Mouse (Mus musculus) intestine, embryonic 16.5 days (tissue): ENCODE measurements around the gene Cep290. TPM values are rescaled to one million over a fixed set of nuclear protein-coding genes. Genes with fewer than 3 reads are reported as not detected.

Experiments used
- ATAC-seq: fragments of 200-750 bp; cut with Nextera tagmentation; 2 replicates; pipeline ENCODE4 v1.8.0; 2017; ENCODE audit warnings: moderate TSS enrichment, moderate library complexity
- H3K27ac ChIP-seq: fragments of 300-500 bp; sonication (generic); 2 replicates; pipeline ENCODE4 v1.5.1; 2014; ENCODE audit warnings: mild to moderate bottlenecking, low read length
- H3K27me3 ChIP-seq: fragments of 300-500 bp; sonication (generic); replicated peaks from 2 replicates; pipeline ENCODE4 v1.6.1; 2014; ENCODE audit warnings: low read length, control low read depth, mixed read lengths; ENCODE audit not compliant: control insufficient read depth, insufficient read depth
- H3K36me3 ChIP-seq: fragments of 300-500 bp; sonication (generic); 2 replicates; pipeline ENCODE4 v1.6.1; 2014; ENCODE audit warnings: low read length, control low read depth; ENCODE audit not compliant: control insufficient read depth, insufficient read depth
- H3K4me1 ChIP-seq: fragments of 300-500 bp; sonication (generic); 2 replicates; pipeline ENCODE4 v1.6.1; 2014; ENCODE audit warnings: low read length, control low read depth, mixed read lengths; ENCODE audit not compliant: control insufficient read depth, insufficient read depth
- H3K4me2 ChIP-seq: fragments of 300-500 bp; sonication (generic); 2 replicates; pipeline ENCODE4 v1.6.1; 2014; ENCODE audit warnings: low read depth, low read length, control low read depth
- H3K4me3 ChIP-seq: fragments of 300-500 bp; sonication (generic); 2 replicates; pipeline ENCODE4 v1.5.1; 2014; ENCODE audit warnings: mild to moderate bottlenecking, low read length
- H3K9ac ChIP-seq: fragments of 300-500 bp; sonication (generic); 2 replicates; pipeline ENCODE4 v1.6.1; 2014; ENCODE audit warnings: low read depth, low read length
- H3K9me3 ChIP-seq: fragments of 300-500 bp; sonication (generic); 2 replicates; pipeline ENCODE4 v1.6.1; 2016; ENCODE audit warnings: low read length, control low read depth; ENCODE audit not compliant: control insufficient read depth
- WGBS: fragments of 180-500 bp; shearing (Covaris S2); extraction: QIAGEN DNeasy Blood & Tissue Kit; methylation state at CpG from one replicate; pipeline ENCODE4 v1.1.7; 2014; 5-methylcytosine and 5-hydroxymethylcytosine counted together
- polyA plus RNA-seq: library from polyadenylated mRNA; unstranded; fragments of >200 nt; fragmentation: Nextera tagmentation; extraction: Ambion mirVana; gene quantifications from 2 replicates; pipeline ENCODE4 v1.2.1, GENCODE M21; 2015

The Cep290 gene
- 3.0 and 3.3 TPM in 2 replicates for polyA plus RNA-seq

- peak; percentile 100 for ATAC-seq
- H3K27ac ChIP-seq, result peak within 1 kb of the TSS; percentile 78
- H3K27me3 ChIP-seq, result no peaks in the 10 kb centered on the region
- H3K4me1 ChIP-seq, result 0 out of 2 replicates have a peak, but pooled peaks cover 4% of the 10 kb centered on the region
- no peaks in the 10 kb centered on the region for H3K9me3 ChIP-seq
- peak within 1 kb of the TSS; percentile 92 for H3K9ac ChIP-seq
- peak within 1 kb of the TSS; percentile 84 for H3K4me2 ChIP-seq
- H3K4me3 ChIP-seq, result peak within 1 kb of the TSS; percentile 88
- no peaks in the 10 kb centered on the region for H3K36me3 ChIP-seq
- under 1% methylated on average over 63 of the region's 63 CpGs for WGBS
Measured at GRCm38 (mm10) chr10:100487097-100487978, at the start of gene Cep290, which contains the start of gene Tmtc3. Gene Cep290 (plus strand): TSS chr10:100487558. Gene Tmtc3 (minus strand): TSS chr10:100487350.

GRCm38 (mm10) chr10:100449394-100449793 is 38.0 kb upstream of the Cep290 start:
- Histone ChIP-seq H3K27me3 (no peaks in the 10 kb centered on the region), H3K9me3 (no peaks in the 10 kb centered on the region), H3K4me2 (no peak overlapping the region), H3K27ac (no peak overlapping the region), H3K9ac (no peak overlapping the region), H3K4me1 (no peaks in the 10 kb centered on the region), H3K4me3 (no peak overlapping the region), H3K36me3 (no peaks in the 10 kb centered on the region)
- ATAC-seq, result no peak

GRCm38 (mm10) chr10:100460515-100460914 is 26.8 kb upstream of the Cep290 start:
- no peak for ATAC-seq
- no peaks in the 10 kb centered on the region for H3K4me1 ChIP-seq
- H3K36me3 ChIP-seq, result no peaks in the 10 kb centered on the region
- H3K27me3 ChIP-seq, result no peaks in the 10 kb centered on the region
- no peak overlapping the region for H3K27ac ChIP-seq
- no peaks in the 10 kb centered on the region for H3K9me3 ChIP-seq
- no peak overlapping the region for H3K9ac ChIP-seq
- no peak overlapping the region for H3K4me2 ChIP-seq
- H3K4me3 ChIP-seq, result no peak overlapping the region

- no peaks in the 10 kb centered on the region for H3K4me1 ChIP-seq
- H3K27ac ChIP-seq, result no peak overlapping the region
- H3K9me3 ChIP-seq, result no peaks in the 10 kb centered on the region
- no peak overlapping the region for H3K9ac ChIP-seq
- H3K27me3 ChIP-seq, result no peaks in the 10 kb centered on the region
- no peak for ATAC-seq
- 0 out of 2 replicates have a peak, but pooled peaks cover 3% of the 10 kb centered on the region for H3K36me3 ChIP-seq
- no peak overlapping the region for H3K4me3 ChIP-seq
- H3K4me2 ChIP-seq, result no peak overlapping the region
- WGBS, result 52% methylated on average over 3 of the region's 3 CpGs
Measured at GRCm38 (mm10) chr10:100475040-100475439, 12.3 kb upstream of the Cep290 start.

- Histone ChIP-seq H3K4me1 (no peaks in the 10 kb centered on the region), H3K4me2 (no peak overlapping the region), H3K9me3 (no peaks in the 10 kb centered on the region), H3K36me3 (no peaks in the 10 kb centered on the region), H3K4me3 (no peak overlapping the region), H3K27me3 (no peaks in the 10 kb centered on the region), H3K27ac (no peak overlapping the region), H3K9ac (no peak overlapping the region)
- WGBS, result 89% methylated on average over 3 of the region's 3 CpGs
- no peak for ATAC-seq
Measured at GRCm38 (mm10) chr10:100479538-100479937, 7.8 kb upstream of the Cep290 start.

GRCm38 (mm10) chr10:100486701-100487096 is 659 bp upstream of the Cep290 start:
- peak; percentile 39 for ATAC-seq
- under 1% methylated on average over 13 of the region's 13 CpGs for WGBS

GRCm38 (mm10) chr10:100491916-100492315 is 4.6 kb downstream of the Cep290 start:
- Histone ChIP-seq H3K4me3 (no peak overlapping the region), H3K9ac (no peak overlapping the region), H3K4me2 (no peak overlapping the region), H3K27me3 (no peaks in the 10 kb centered on the region), H3K27ac (no peak overlapping the region), H3K36me3 (no peaks in the 10 kb centered on the region), H3K9me3 (no peaks in the 10 kb centered on the region), H3K4me1 (0 out of 2 replicates have a peak, but pooled peaks cover 4% of the 10 kb centered on the region)
- 91% methylated on average over 7 of the region's 7 CpGs for WGBS
- ATAC-seq, result no peak

More at GRCm38 (mm10) chr10:100486701-100487096, 659 bp upstream of the Cep290 start:
- Histone ChIP-seq H3K4me2 (peak overlapping the region; percentile 83), H3K27me3 (no peaks in the 10 kb centered on the region), H3K9me3 (no peaks in the 10 kb centered on the region), H3K4me1 (0 out of 2 replicates have a peak, but pooled peaks cover 4% of the 10 kb centered on the region), H3K36me3 (no peaks in the 10 kb centered on the region), H3K4me3 (peak overlapping the region; percentile 88), H3K9ac (peak overlapping the region; percentile 92), H3K27ac (peak overlapping the region; percentile 78)

- no peak overlapping the region for H3K9ac ChIP-seq
- 57% methylated on average over 3 of the region's 3 CpGs for WGBS
- ATAC-seq, result no peak
- no peaks in the 10 kb centered on the region for H3K36me3 ChIP-seq
- no peaks in the 10 kb centered on the region for H3K27me3 ChIP-seq
- no peak overlapping the region for H3K27ac ChIP-seq
- H3K4me3 ChIP-seq, result no peak overlapping the region
- H3K9me3 ChIP-seq, result no peaks in the 10 kb centered on the region
- H3K4me1 ChIP-seq, result no peaks in the 10 kb centered on the region
- no peak overlapping the region for H3K4me2 ChIP-seq
Measured at GRCm38 (mm10) chr10:100498309-100498708, 11.0 kb downstream of the Cep290 start.

- no peaks in the 10 kb centered on the region for H3K4me1 ChIP-seq
- ATAC-seq, result no peak
- H3K4me3 ChIP-seq, result no peak overlapping the region
- H3K27ac ChIP-seq, result no peak overlapping the region
- H3K9me3 ChIP-seq, result no peaks in the 10 kb centered on the region
- no peak overlapping the region for H3K4me2 ChIP-seq
- no peak overlapping the region for H3K9ac ChIP-seq
- WGBS, result 70% methylated on average over 1 of the region's 1 CpGs
- no peaks in the 10 kb centered on the region for H3K36me3 ChIP-seq
- H3K27me3 ChIP-seq, result no peaks in the 10 kb centered on the region
Measured at GRCm38 (mm10) chr10:100508170-100508569, 20.8 kb downstream of the Cep290 start.
